Mouse (Mus musculus) kidney, adult 9 months (tissue): ENCODE measurements around the gene Diaph3.

Source experiments
- DNase-seq: peaks from one replicate; pipeline ENCODE4 v3.0.0; 2022

Gene Diaph3

GRCm38 (mm10) chr14:87079725-87080124 lies 61.3 kb downstream of the Diaph3 start:
- no peak for DNase-seq

- DNase-seq = no peak
Observed at GRCm38 (mm10) chr14:87075021-87075531, 66.0 kb downstream of the Diaph3 start.

GRCm38 (mm10) chr14:87064281-87064680 lies 76.8 kb downstream of the Diaph3 start:
- DNase-seq = no peak

DNA sequence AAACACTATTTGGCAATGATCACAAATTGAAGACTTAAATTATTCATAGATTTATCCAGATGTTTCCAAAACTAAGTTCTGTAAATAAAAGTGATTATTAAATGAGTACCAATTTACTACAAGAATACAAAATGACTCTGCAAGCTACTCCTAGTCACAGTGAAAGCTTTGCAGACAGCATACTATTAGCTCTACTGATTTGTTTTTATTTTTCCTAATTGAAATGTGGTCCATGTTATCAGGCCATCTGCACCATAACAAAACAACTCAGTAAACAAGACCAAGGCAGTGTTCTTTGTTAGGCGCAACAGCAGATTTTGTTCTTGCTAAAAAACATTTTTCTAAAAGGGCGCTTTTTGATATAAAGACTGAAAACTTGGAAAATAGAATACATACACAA lies 84.9 kb downstream of the Diaph3 start:
- no peak for DNase-seq

- no peak for DNase-seq
Observed at GRCm38 (mm10) chr14:87051187-87051586, 89.8 kb downstream of the Diaph3 start.

DNA sequence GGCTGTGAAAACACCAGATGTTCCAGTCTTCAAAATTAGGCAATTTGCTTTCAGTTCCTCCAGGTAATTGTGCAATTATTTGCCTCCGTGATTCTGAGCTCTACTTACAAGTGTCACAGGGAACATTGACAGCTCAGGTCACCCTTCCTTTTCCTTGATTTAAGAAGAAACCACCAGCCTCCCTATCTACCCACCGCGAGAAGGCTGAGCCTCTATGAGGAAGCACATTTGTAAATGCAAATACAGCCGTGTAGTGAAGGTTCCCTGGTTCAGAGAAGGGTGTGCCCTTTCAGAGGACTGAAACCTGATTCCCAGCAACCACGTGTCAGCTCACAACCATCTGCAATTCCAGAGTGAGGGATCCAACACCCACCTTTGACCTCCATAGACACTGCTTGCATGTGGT lies 96.6 kb downstream of the Diaph3 start:
- no peak for DNase-seq

- DNase-seq = no peak
Observed at GRCm38 (mm10) chr14:87020240-87020639, 120.8 kb downstream of the Diaph3 start.

DNA sequence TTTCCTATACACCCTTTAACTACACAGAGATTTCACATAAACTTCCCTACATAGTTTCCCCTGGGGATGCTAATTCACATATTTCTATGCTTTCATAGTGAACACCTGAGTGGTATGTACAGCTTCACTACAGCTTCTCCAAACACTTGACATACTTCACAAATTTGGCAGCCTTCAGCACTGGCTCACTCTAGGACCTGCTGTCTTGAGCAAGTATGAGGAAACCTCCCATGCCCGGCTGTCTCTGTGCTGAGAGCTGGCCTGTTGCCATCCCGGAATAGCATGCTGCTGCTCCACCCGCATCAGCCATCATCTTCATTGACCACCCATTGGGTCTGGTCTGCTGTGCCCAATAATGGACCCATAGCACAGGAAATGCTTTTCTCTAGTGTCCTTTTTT lies 121.3 kb downstream of the Diaph3 start:
- DNase-seq = no peak

- no peak for DNase-seq
Observed at GRCm38 (mm10) chr14:86997318-86997717, 143.7 kb downstream of the Diaph3 start.

- DNase-seq = no peak
Observed at GRCm38 (mm10) chr14:86951169-86951568, 189.9 kb downstream of the Diaph3 start.

DNA sequence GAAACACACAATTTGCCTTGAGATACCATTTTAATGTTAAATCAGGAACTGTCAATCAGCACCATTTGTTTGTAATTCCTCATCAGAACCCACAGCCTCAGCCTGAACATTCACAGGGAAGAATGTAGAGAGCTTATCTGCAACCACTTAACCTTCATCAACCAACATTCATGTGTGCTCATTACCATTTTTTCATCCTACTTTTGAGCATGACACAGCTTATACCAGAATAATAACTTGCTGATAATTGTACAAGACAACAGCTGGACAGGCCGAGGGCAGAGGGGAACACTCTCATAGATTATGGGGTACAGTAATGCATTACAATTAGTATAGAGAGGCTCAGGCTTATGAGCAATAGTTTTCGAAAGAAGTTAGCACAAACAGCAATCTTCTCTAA lies 203.1 kb downstream of the Diaph3 start:
- no peak for DNase-seq

- no peak for DNase-seq
Observed at GRCm38 (mm10) chr14:86936424-86936823, 204.6 kb downstream of the Diaph3 start.

- no peak for DNase-seq
Observed at GRCm38 (mm10) chr14:86930763-86931162, 210.3 kb downstream of the Diaph3 start.

DNA sequence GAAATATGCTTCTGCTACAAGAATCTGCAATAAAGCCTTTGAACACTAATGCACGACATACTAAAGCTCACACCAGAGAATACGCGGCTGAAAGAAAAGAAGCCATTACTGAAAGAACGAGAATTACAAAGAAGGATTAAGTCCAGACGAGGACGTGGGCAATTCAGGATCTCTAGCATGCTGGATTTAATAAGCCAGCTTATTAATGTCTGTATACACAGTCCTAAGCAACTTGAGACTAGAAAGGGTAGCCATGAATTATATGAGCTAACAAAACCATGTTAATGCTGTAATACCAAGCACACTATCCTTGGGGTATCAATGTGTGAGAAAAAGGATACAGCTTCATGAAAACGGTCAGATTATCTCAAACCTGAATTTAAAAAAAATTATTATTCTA lies 214.2 kb downstream of the Diaph3 start:
- no peak for DNase-seq

- no peak for DNase-seq
Observed at GRCm38 (mm10) chr14:86898898-86899297, 242.1 kb downstream of the Diaph3 start.

DNA sequence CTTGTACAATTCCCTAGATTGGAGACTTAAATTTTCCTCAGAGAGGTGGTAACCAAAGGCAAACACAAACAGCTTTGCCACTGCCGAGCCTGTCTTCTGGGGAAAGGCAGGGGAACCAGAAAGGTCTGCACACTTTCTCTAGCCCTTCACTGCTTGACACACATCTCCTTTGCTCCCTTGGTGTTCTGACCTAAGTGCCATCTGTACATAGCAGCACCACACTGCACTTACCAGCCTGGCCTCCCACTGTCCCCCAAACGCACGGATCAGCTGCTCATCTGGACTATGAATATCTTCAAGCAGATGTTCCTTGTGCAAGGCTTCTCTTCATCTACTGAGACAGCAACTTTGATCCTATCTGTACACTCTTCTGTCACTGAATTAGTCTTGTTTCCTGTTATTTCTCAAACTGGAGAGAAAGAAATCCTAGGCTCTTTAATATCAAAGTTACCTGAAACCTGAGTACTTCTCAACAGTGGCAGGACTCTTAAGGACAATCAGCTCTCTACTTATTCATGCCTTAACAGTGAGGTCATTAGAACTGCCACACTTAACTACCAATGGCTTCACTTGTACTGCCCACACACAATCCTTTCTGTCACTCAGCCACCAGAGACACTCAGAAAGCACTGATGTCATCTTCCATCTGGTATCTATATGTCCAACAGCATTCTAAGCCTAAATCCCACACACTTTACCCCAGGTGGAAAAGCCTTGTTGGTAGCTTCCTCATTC lies 251.8 kb downstream of the Diaph3 start:
- no peak for DNase-seq

GRCm38 (mm10) chr14:86885417-86886098 lies 255.5 kb downstream of the Diaph3 start:
- DNase-seq = no peak

DNA sequence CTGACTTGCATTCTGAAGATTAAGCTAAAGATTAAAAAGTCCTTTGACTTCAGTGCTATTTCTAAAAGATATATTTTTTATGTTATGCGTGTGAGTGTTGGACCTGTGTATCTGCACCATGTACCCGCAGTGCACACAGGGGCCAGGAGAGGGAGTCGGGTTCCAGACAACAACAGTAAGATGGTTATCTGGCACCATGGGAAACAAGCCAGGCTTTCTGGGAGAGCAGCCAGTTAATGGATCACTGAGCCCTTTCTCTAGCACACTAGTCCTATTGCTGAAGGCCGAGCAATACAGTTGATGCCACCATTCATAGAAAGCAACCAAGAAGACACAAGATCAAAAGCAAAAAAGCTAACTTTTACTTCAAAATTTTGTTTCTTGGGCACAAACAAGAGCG lies 271.5 kb downstream of the Diaph3 start:
- DNase-seq = peak; percentile 85

DNA sequence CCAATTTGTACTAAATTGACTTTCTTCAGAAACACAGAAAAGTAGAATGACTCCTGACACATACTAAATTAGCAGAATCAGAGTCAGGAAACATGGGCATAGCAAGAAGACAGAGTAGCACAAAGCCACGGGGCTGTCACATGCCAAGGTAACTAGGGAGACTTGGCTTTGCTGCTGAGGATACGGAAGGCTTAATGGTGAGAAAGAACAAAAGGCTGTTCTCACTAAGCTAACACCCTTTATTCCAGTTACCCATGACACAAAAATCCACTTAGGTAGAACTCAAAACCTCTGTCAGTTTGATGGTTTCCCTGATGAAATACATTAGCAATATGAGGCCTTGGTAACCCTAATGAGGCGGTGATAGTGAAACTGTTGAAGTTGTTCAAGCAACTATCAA lies 273.9 kb downstream of the Diaph3 start:
- DNase-seq = no peak

- no peak for DNase-seq
Observed at GRCm38 (mm10) chr14:86864053-86864452, 277.0 kb downstream of the Diaph3 start.

- DNase-seq = no peak
Observed at GRCm38 (mm10) chr14:86861277-86861946, 279.6 kb downstream of the Diaph3 start.

DNA sequence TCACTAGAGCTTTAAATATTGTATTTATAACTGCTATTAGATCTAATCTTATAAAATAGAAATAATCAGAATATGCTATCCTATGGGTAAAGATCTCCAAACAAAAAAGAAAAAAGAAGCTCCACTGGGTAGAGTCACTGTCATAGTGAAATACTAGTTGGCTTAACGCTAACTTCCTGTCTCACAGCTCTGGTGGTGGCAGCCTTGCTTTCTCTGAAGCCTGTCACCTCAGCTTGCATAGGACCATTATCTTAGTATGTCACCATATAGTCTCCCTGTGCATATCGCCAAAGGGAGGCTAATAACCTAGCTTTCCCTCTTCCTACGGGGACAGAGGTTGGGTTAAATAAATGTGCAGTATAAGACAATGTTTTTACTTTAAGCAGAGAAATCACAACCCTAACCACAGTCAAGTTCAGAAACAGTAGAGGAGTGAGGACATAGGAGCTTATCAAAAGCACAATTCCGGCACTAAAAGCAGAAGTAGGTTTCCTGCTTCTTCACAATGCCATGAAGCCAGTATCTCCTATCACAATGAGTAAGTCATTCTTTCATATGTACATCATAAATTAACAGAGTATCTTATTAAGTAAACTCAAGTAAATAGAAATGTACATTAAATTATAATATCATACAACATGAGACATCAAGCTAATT lies 293.8 kb downstream of the Diaph3 start:
- no peak for DNase-seq

- DNase-seq = no peak
Observed at GRCm38 (mm10) chr14:86844075-86844474, 297.0 kb downstream of the Diaph3 start.
